In the genomic region with DNA sequence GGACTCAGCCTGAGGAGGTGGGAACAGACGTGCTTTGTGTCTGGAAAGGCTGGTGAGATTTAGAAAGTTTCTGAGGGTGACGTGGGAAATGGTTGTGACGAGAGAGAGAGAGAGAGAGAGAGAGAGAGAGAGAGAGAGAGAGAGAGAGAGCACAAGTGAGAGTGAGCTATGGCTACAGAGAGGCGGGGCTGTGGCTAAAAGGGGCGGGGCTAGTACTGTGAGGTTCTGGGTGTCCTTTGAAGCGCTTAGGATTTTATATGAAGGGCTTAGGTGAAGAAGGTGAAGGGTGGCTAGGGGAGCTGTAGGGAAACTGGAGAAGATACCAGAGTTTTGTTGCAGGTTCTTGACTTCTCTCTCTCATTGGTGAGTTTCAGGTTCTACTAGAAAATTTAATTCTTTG, we compare ENCODE assay signal across 15 mouse cellular contexts.
"Had no signal": no experiment of that assay in that cellular context is flagged by ENCODE, and none has a peak within 500 bp of the region (broad histone marks: within the 10 kb centered on the region; RNA-seq: fewer than 3 reads in every experiment).

No protein-coding gene starts in this region.

- H3K4me3 ChIP-seq: intestine, embryonic 15.5 days; limb, embryonic 10.5 days; liver, embryonic 15.5 days; megakaryocyte, embryonic 14.5 days; midbrain, embryonic 12.5 days; neural tube, embryonic 13.5 days; stomach, embryonic 15.5 days had no signal

- H3K27me3 ChIP-seq: intestine, embryonic 15.5 days; liver, embryonic 15.5 days; stomach, embryonic 15.5 days had no signal

- H3K36me3 ChIP-seq: intestine, embryonic 15.5 days; limb, embryonic 10.5 days; liver, embryonic 15.5 days; midbrain, embryonic 12.5 days; neural tube, embryonic 13.5 days; stomach, embryonic 15.5 days had no signal

- H3K27ac ChIP-seq: intestine, embryonic 15.5 days; limb, embryonic 10.5 days; liver, embryonic 15.5 days; midbrain, embryonic 12.5 days; neural tube, embryonic 13.5 days; stomach, embryonic 15.5 days had no signal

- H3K4me2 ChIP-seq: intestine, embryonic 15.5 days; liver, embryonic 11.5 days; liver, embryonic 15.5 days; midbrain, embryonic 12.5 days; neural tube, embryonic 13.5 days; stomach, embryonic 15.5 days had no signal

- H3K9ac ChIP-seq: intestine, embryonic 15.5 days; liver, embryonic 15.5 days; midbrain, embryonic 12.5 days; neural tube, embryonic 13.5 days; stomach, embryonic 15.5 days had no signal

- DNase-seq: kidney, adult 18-20 months; kidney, postnatal 25 days; lung, adult 2 months; lung, postnatal 4 days; right cerebral cortex, postnatal 14 days had no signal

- H3K9me3 ChIP-seq: intestine, embryonic 15.5 days; limb, embryonic 10.5 days; liver, embryonic 15.5 days; megakaryocyte, embryonic 14.5 days; midbrain, embryonic 12.5 days; neural tube, embryonic 13.5 days; stomach, embryonic 15.5 days had no signal

- ATAC-seq: intestine, embryonic 15.5 days; lung, postnatal 0 days; midbrain, embryonic 16.5 days had no signal
